Mouse (Mus musculus) erythroblast, embryonic 14.5 days (primary cell): Measurements from ENCODE around the gene Tmem63b. TPM values are rescaled to one million over a fixed set of nuclear protein-coding genes. Genes with fewer than 3 reads are reported as not detected.

ENCODE experiments used
- H3K27me3 ChIP-seq: 2 replicates; pipeline ENCODE4 v1.6.1; 2012; ENCODE audit warnings: inconsistent platforms; ENCODE audit not compliant: control insufficient read depth
- H3K36me3 ChIP-seq: 2 replicates; pipeline ENCODE4 v1.6.1; 2012; ENCODE audit warnings: mild to moderate bottlenecking, inconsistent platforms; ENCODE audit not compliant: control insufficient read depth
- H3K4me1 ChIP-seq: 2 replicates; pipeline ENCODE4 v1.6.1; 2012; ENCODE audit warnings: inconsistent platforms; ENCODE audit not compliant: control insufficient read depth
- H3K4me3 ChIP-seq: replicated peaks from 2 replicates; pipeline ENCODE3; 2012; ENCODE audit warnings: moderate library complexity, mild to moderate bottlenecking, inconsistent platforms
- H3K9me3 ChIP-seq: 2 replicates; pipeline ENCODE4 v1.6.1; 2012; ENCODE audit warnings: low read length, inconsistent platforms, mixed read lengths; ENCODE audit not compliant: control insufficient read depth
- GATA1 ChIP-seq: IDR thresholded peaks from 2 replicates; pipeline ENCODE4 v1.6.1; 2012; ENCODE audit warnings: low read length, inconsistent platforms, mixed read lengths
- TAL1 ChIP-seq: IDR thresholded peaks from 3 replicates; pipeline ENCODE4 v1.6.1; 2012; ENCODE audit warnings: low read length, inconsistent platforms, mixed read lengths
- polyA plus RNA-seq: library from polyadenylated mRNA; stranded (reverse); fragments of >175 nt; gene quantifications from 2 replicates; pipeline ENCODE4 v1.2.3, GENCODE M21; 2012

The Tmem63b gene
- polyA plus RNA-seq, 1 experiment = 1.7 TPM

- no peaks in the 10 kb centered on the region for H3K36me3 ChIP-seq
- H3K27me3 ChIP-seq = peaks cover 16% of the 10 kb centered on the region
- TF ChIP-seq TAL1 (no peak), GATA1 (no peak)
- no peaks in the 10 kb centered on the region for H3K9me3 ChIP-seq
- H3K4me3 ChIP-seq = no peak overlapping the region
- peaks cover 43% of the 10 kb centered on the region for H3K4me1 ChIP-seq
These were observed 41.4 kb upstream of the Tmem63b start for GRCm38 (mm10) chr17:45727983-45728723.

DNA sequence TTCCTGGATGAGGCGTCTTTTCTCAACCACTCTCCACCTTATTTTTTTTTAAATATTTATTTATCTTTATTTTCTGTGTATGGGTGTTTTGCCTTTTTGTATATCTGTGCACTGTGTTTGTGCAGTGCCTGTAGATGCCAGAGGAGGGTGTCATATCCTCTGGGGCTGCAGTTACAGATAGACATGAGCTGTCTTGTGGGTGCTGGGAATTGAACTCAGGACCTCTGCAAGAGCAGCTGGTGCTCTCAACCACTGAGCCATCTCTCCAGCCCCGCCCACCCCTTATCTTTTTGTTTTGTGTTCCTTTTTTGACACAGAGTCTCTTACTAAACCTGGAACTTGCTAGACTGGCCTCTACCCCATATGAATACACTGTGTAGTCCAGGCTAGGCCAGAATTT lies 40.8 kb upstream of the Tmem63b start:
- Histone ChIP-seq H3K4me1 (peaks cover 43% of the 10 kb centered on the region), H3K4me3 (no peak overlapping the region), H3K27me3 (peaks cover 10% of the 10 kb centered on the region), H3K9me3 (no peaks in the 10 kb centered on the region), H3K36me3 (no peaks in the 10 kb centered on the region)
- TF ChIP-seq TAL1 (no peak), GATA1 (no peak)

DNA sequence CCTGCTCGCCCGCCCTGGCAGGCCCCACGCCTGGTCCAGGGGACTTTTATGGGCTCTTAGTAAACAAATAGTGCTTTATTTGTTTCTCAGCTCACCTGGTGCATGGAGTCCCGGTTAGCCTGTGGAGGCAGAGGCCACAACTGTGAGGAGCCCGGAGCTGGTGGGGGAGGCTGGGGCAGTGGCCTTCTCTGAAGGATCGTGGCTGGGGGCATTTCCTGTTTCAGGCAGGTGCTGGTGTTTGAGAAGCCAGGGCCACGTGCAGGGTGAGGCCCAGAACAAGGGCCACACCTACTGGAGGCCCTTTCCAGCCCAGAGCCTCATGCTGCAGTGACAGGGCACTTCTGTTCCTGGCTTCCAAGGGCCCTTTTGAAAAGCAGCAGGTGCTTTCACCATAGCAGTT lies 39.5 kb upstream of the Tmem63b start:
- Histone ChIP-seq H3K36me3 (no peaks in the 10 kb centered on the region), H3K9me3 (no peaks in the 10 kb centered on the region), H3K4me1 (peaks cover 43% of the 10 kb centered on the region), H3K4me3 (no peak overlapping the region), H3K27me3 (no peaks in the 10 kb centered on the region)
- TF ChIP-seq TAL1 (no peak), GATA1 (no peak)

DNA sequence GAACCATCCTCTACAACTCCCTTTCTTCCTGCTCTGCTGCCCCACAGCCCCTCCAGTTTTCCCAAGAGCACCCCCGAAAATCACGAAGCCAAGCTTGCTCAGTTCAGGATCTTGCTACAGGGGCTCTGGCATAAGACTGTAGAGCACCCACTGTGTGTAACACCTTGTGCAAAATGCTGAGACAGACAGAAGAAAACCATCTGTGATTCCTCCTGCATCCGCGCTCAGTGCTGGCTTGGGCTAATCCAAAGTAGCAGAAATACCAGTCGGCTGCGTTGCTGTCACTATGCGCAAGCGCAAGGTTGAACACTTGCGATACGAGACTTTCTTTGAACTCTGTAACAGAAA lies 37.8 kb upstream of the Tmem63b start:
- no peak overlapping the region for H3K4me3 ChIP-seq
- H3K4me1 ChIP-seq = peaks cover 43% of the 10 kb centered on the region
- no peaks in the 10 kb centered on the region for H3K27me3 ChIP-seq
- TF ChIP-seq GATA1 (no peak), TAL1 (no peak)
- no peaks in the 10 kb centered on the region for H3K9me3 ChIP-seq
- H3K36me3 ChIP-seq = no peaks in the 10 kb centered on the region

GRCm38 (mm10) chr17:45723732-45724573 lies 37.2 kb upstream of the Tmem63b start:
- no peaks in the 10 kb centered on the region for H3K9me3 ChIP-seq
- TF ChIP-seq TAL1 (no peak), GATA1 (no peak)
- H3K4me1 ChIP-seq = peaks cover 43% of the 10 kb centered on the region
- no peaks in the 10 kb centered on the region for H3K36me3 ChIP-seq
- H3K4me3 ChIP-seq = peak overlapping the region; percentile 50
- H3K27me3 ChIP-seq = no peaks in the 10 kb centered on the region

DNA sequence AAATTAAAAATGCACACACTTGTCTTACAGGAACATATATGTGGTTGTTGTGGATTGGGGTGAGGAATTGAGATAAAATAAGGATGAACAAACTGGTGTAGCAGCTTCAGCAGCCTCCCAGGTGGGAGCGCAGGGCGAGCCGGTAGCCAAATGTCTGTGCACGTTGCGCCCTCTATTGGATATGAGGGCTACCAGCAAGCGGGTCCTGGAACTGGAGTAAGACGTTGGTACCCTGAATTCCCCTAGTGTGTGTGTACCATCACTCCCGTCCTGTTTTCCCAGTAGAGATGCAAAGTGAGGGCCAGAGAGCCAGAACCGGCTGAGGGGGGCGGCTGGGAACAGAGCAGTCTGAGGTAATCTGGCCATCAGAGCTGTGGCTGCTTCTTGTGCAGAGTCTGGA lies 31.6 kb upstream of the Tmem63b start:
- Histone ChIP-seq H3K27me3 (no peaks in the 10 kb centered on the region), H3K4me1 (peaks cover under 1% of the 10 kb centered on the region; the same call in 1 of the 2 replicates), H3K36me3 (no peaks in the 10 kb centered on the region), H3K9me3 (no peaks in the 10 kb centered on the region), H3K4me3 (no peak overlapping the region)
- no peak for TF ChIP-seq GATA1
- no peak for TF ChIP-seq TAL1

DNA sequence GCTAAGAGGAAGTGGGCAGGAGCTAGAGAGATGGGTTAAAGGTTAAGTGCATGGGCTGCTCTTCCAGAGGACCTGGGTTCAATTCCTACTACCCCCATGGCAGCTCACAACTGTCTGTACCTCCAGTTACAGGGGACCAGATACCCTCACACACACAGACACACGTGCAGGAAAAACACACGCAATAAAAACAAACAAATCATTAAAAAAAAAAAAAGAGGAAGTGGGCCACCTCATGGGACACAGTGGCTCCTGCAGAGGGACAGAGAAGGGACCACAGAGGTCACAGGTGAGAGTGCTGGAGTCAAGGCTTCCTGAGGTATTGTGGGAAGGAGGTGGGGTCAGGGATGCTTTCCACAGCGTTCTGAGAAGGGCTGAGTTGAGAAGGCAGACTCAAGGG lies 24.8 kb upstream of the Tmem63b start:
- TF ChIP-seq TAL1 = no peak
- no peak for TF ChIP-seq GATA1
- Histone ChIP-seq H3K9me3 (no peaks in the 10 kb centered on the region), H3K27me3 (no peaks in the 10 kb centered on the region), H3K4me3 (no peak overlapping the region), H3K4me1 (no peaks in the 10 kb centered on the region), H3K36me3 (no peaks in the 10 kb centered on the region)

- no peak overlapping the region for H3K4me3 ChIP-seq
- TF ChIP-seq GATA1 (no peak), TAL1 (no peak)
- no peaks in the 10 kb centered on the region for H3K36me3 ChIP-seq
- no peaks in the 10 kb centered on the region for H3K4me1 ChIP-seq
- no peaks in the 10 kb centered on the region for H3K27me3 ChIP-seq
- H3K9me3 ChIP-seq = no peaks in the 10 kb centered on the region
These were observed 23.7 kb upstream of the Tmem63b start for GRCm38 (mm10) chr17:45710407-45710806.

DNA sequence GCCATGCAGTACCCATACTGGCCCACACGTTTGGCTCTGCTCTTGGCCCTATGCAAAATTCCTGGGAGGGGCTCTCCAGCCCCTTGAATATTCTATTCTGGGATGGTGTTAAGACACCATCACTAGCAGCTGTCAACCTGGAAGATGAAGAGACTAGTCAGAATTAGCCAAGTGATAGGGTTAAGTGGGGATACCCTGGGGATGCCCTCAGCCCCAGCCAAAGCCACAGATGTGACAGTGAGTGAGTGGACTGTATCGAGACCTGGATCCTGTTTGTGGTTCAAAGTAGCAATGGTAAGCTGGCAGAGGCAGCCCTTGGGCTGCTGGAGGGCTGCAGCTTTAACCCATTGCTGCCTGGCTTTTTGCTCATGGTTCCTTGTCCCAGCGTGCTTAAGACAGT lies 23.1 kb upstream of the Tmem63b start:
- peaks cover 2% of the 10 kb centered on the region for H3K4me1 ChIP-seq
- no peak overlapping the region for H3K4me3 ChIP-seq
- no peaks in the 10 kb centered on the region for H3K36me3 ChIP-seq
- TF ChIP-seq GATA1 (no peak), TAL1 (no peak)
- no peaks in the 10 kb centered on the region for H3K9me3 ChIP-seq
- H3K27me3 ChIP-seq = no peaks in the 10 kb centered on the region
